In genomic region chr17:88440285-88441000, GRCm38 (mm10) we compare ENCODE assay signal across 8 mouse cellular contexts. TPM values are rescaled to one million over a fixed set of nuclear protein-coding genes. Genes with fewer than 3 reads are reported as not detected.
DNase-seq lines count a peak whose midpoint lies in the region; ATAC-seq and TF ChIP-seq lines count a peak whose summit lies in the region.

TSS of gene Foxn2 (plus strand) at chr17:88440711.

- TF ChIP-seq CTCF in layer of hippocampus, adult 2 months (conservative IDR thresholded peaks at IDR 0.05), result 0 out of 2 replicates have a peak, but pooled peaks have one; percentile 4
- TF ChIP-seq CTCF in lung, embryonic 14.5 days (IDR thresholded peaks at IDR 0.05; ENCODE audit: low read depth), result no peak
- TF ChIP-seq CTCF in olfactory bulb, adult 2 months (IDR thresholded peaks at IDR 0.05; ENCODE audit: insufficient read depth, low read depth, low read length), result no peak
- peak; percentile 58; the same call in 1 of the 2 replicates for TF ChIP-seq CTCF in thymus, adult 2 months (IDR thresholded peaks at IDR 0.05; ENCODE audit: borderline replicate concordance, control insufficient read depth, extremely low read depth, insufficient read depth, low read length, poor library complexity)

- peak; percentile 43; the same call in 1 of the 2 replicates for TF ChIP-seq POLR2A in olfactory bulb, adult 2 months (IDR thresholded peaks at IDR 0.05; ENCODE audit: insufficient read depth, low read depth, low read length)
- TF ChIP-seq POLR2A in thymus, adult 2 months (IDR thresholded peaks at IDR 0.05; ENCODE audit: control insufficient read depth, extremely low read depth, insufficient read depth, low read length, poor library complexity), result peak; percentile 85; the same call in 1 of the 2 replicates

- under 1% methylated on average over 68 of the region's 93 CpGs for WGBS in forebrain, embryonic 15.5 days
- under 1% methylated on average over 80 of the region's 93 CpGs for WGBS in lung, embryonic 14.5 days
- WGBS in olfactory bulb, adult 2 months, result under 1% methylated on average over 81 of the region's 93 CpGs
- WGBS in thymus, adult 2 months, result under 1% methylated on average over 76 of the region's 93 CpGs

- H3K9me3 ChIP-seq in forebrain, embryonic 15.5 days, result no peaks in the 10 kb centered on the region
- H3K9me3 ChIP-seq in lung, embryonic 14.5 days (ENCODE audit: low read depth, low read length), result no peaks in the 10 kb centered on the region; the same call in 1 of the 2 replicates

- H3K4me3 ChIP-seq in forebrain, embryonic 15.5 days, result peak within 1 kb of the TSS; percentile 96
- H3K4me3 ChIP-seq in layer of hippocampus, adult 2 months, result peak within 1 kb of the TSS; percentile 97
- peak within 1 kb of the TSS; percentile 97 for H3K4me3 ChIP-seq in lung, embryonic 14.5 days (ENCODE audit: low read depth, low read length)
- H3K4me3 ChIP-seq in olfactory bulb, adult 2 months (ENCODE audit: insufficient read depth, low read depth, low read length), result peak within 1 kb of the TSS; percentile 85
- H3K4me3 ChIP-seq in thymus, adult 2 months (ENCODE audit: control insufficient read depth, insufficient read depth, low read length), result peak within 1 kb of the TSS; percentile 85

- peak within 1 kb of the TSS; percentile 73 for H3K4me2 ChIP-seq in forebrain, embryonic 15.5 days (replicated peaks)
- peak within 1 kb of the TSS; percentile 64 for H3K4me2 ChIP-seq in lung, embryonic 14.5 days

- peak within 1 kb of the TSS; percentile 71 for H3K9ac ChIP-seq in forebrain, embryonic 15.5 days (replicated peaks)
- H3K9ac ChIP-seq in lung, embryonic 14.5 days, result peak within 1 kb of the TSS; percentile 89

- H3K4me1 ChIP-seq in forebrain, embryonic 15.5 days, result peaks cover 10% of the 10 kb centered on the region; the same call in 1 of the 2 replicates
- H3K4me1 ChIP-seq in lung, embryonic 14.5 days (ENCODE audit: insufficient read depth), result no peaks in the 10 kb centered on the region
- H3K4me1 ChIP-seq in olfactory bulb, adult 2 months (ENCODE audit: control insufficient read depth, insufficient read depth, low read length), result no peaks in the 10 kb centered on the region
- peaks cover 7% of the 10 kb centered on the region for H3K4me1 ChIP-seq in thymus, adult 2 months (replicated peaks; ENCODE audit: control insufficient read depth, insufficient read depth, low read length)

- intact Hi-C loops in heart, postnatal 36 days (cut with DNase I), result loop anchor here (2.0 to 10.0 kb wide), 4 partner anchors 70 to 376 kb away; partner anchors contain the start of gene Fbxo11

- H3K27me3 ChIP-seq in forebrain, embryonic 15.5 days, result no peaks in the 10 kb centered on the region
- H3K27me3 ChIP-seq in lung, embryonic 14.5 days (ENCODE audit: insufficient read depth, low read length), result no peaks in the 10 kb centered on the region
- H3K27me3 ChIP-seq in thymus, adult 2 months (ENCODE audit: control insufficient read depth, insufficient read depth, low read length), result no peaks in the 10 kb centered on the region

- no peaks in the 10 kb centered on the region for H3K36me3 ChIP-seq in forebrain, embryonic 15.5 days
- no peaks in the 10 kb centered on the region for H3K36me3 ChIP-seq in lung, embryonic 14.5 days (ENCODE audit: insufficient read depth)
- no peaks in the 10 kb centered on the region for H3K36me3 ChIP-seq in thymus, adult 2 months (ENCODE audit: control insufficient read depth, insufficient read depth, low read length)

- H3K27ac ChIP-seq in forebrain, embryonic 15.5 days (replicated peaks), result peak within 1 kb of the TSS; percentile 90
- H3K27ac ChIP-seq in layer of hippocampus, adult 2 months, result peak within 1 kb of the TSS; percentile 96
- peak within 1 kb of the TSS; percentile 93 for H3K27ac ChIP-seq in lung, embryonic 14.5 days (ENCODE audit: low read depth)
- H3K27ac ChIP-seq in olfactory bulb, adult 2 months (ENCODE audit: insufficient read depth, low read depth, low read length), result peak within 1 kb of the TSS; percentile 71
- peak within 1 kb of the TSS; percentile 55 for H3K27ac ChIP-seq in thymus, adult 2 months (ENCODE audit: control insufficient read depth, insufficient read depth, low read length)

- ATAC-seq in forebrain, embryonic 15.5 days (replicated peaks), result peak; percentile 92
- ATAC-seq in lung, embryonic 14.5 days (ENCODE audit: insufficient read depth), result peak; percentile 92

- peak; percentile 95 for DNase-seq in ES-CJ7 (ENCODE audit: low read depth, low spot score)
- DNase-seq in cerebellum, adult 11 months, result peak; percentile 93
- peak; percentile 96 for DNase-seq in heart, postnatal 36 days
- DNase-seq in layer of hippocampus, adult 2 months (ENCODE audit: low spot score in 2 of 2), result peak; percentile 91
- peak; percentile 95 for DNase-seq in lung, embryonic 14.5 days
- DNase-seq in thymus, adult 2 months, result peak; percentile 96

RNA-seq across cellular contexts. Expression of gene Foxn2, which starts in this region (rescaled TPM):
- polyA plus RNA-seq in forebrain, embryonic 15.5 days (2015; fragmentation: Nextera tagmentation; extraction: Ambion mirVana), result 10.7 TPM in 2 replicates
- total RNA-seq in heart, postnatal 36 days (2021), result 1 to 10 TPM; 8.7 to 9.9 TPM
- total RNA-seq in layer of hippocampus, adult 2 months (2021), result 10 to 100 TPM; 24.7 to 26.3 TPM
- 15.1 and 15.3 TPM in 2 replicates for polyA plus RNA-seq in lung, embryonic 14.5 days (2014; fragmentation: Nextera tagmentation; extraction: Ambion mirVana)
- not detected in 2 replicates for polyA plus RNA-seq in olfactory bulb, adult 2 months (2012; ENCODE audit: insufficient read depth, insufficient read length, low replicate concordance, missing spikeins)
- 11.0 and 12.1 TPM in 2 replicates for polyA plus RNA-seq in thymus, adult 2 months (2012; rRNA removed)

Comparison
In these comparisons a context has a peak if more than half of its experiments do, and no peak if none do; other contexts are left out.
1. Peak in every context shown above with its lines: DNase-seq, ATAC-seq, H3K4me3 ChIP-seq and H3K27ac ChIP-seq.
2. CTCF ChIP-seq: peak in layer of hippocampus, adult 2 months (single experiment) and thymus, adult 2 months (single experiment); none in lung, embryonic 14.5 days (single experiment) and olfactory bulb, adult 2 months (single experiment).